Mouse (Mus musculus): Measurements from ENCODE around the gene Tceal5. TPM values are rescaled to one million over a fixed set of nuclear protein-coding genes. Genes with fewer than 3 reads are reported as not detected.

Tceal5 gene
- total RNA-seq, 2 experiments from 2014 or later, result 121 to 151 TPM

DNA sequence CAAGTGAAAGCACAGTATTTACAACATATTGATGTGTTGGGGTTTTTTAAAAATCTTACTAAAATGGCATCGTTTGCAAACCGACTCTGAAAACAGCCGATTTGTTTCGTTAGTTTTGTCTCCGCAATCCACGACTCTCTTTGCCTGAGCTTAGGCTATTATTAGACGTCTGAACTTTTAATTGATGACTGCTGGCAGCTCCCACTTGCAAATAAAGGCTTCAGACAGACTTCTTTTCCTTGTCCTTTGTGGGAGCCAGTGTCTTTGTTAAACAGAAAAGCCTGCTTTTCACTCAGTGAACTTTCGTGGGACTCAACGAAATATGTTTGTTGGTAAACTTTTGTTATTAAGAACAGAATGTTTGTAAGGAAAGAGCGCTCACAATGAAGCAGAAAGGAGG lies 30.9 kb downstream of the Tceal5 start:
- no peak for DNase-seq (ENCODE audit: extremely low spot score in 1 of 2, low spot score in 1 of 2)

DNA sequence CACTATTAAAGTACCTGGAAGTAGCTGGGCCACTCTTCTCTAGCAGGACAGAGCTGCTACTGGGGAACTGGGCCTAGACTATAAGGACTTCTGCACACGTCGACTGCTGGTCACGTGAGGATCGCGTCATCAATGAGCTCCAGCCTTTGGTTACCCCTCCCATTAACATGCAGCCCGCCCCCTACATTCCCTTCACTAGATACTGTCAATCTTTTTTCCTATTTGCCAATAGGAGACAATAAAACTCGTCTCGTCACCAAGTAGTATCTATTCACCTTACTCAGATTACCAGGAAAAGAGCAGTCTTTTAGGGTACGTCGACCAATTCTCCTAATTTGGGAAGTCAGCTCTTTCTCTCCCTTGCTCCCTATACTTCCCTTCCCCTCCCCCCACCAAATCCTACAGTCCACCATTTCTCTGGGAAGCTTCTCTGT lies 31.5 kb downstream of the Tceal5 start, which contains the start of gene Tceal8:
Gene Tceal8, minus strand, starts transcription at position 225 of the 434 bp plus-strand sequence.
- DNase-seq (ENCODE audit: extremely low spot score in 1 of 2, low spot score in 1 of 2), result peak; percentile 28 to 49

DNA sequence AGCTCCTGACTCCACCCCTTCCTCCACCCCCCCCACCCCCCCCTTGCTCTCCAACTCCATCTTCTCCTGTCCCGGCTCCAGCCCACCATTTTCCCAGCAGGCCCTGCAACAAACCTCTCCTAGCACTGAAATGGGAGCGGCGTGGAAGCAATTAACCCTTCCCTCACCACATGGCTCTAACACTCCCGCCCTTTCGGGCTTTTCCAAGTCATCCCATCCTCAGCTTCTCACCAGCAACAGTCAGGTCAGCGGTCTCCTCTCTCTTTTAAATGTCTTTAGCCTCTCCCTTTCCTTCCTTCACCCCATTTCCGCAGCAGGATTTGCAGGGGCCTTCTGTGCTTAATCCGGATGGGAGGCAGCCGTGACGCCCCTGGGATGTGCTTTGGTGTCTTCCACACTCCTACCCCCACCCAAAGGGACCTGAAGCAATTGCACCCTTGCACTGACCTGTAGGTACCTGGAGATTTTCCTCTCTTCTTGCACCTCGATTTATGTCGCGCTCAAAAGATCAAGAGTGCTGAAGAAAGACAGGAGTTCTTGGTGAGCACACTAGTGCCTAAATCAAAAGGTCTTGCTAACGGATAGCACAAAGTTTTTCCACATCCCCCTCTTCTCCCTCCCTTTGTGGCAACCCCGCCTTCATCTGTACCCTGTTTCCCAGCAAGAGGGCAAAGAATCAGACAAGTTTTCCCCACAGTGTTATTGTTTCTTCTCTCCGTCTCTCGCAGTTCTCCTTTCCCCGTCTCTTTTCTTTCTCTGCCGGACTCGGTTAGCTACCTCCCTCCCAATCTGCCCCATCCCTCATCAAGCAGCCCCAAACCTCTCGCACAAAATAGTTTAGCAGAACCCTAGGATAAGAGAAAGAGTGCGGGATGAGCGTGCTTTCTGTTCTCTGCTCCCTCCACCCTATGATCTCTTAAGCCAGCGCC lies 32.2 kb downstream of the Tceal5 start:
- peak; percentile 17 to 18 for DNase-seq (ENCODE audit: extremely low spot score in 1 of 2, low spot score in 1 of 2)

DNA sequence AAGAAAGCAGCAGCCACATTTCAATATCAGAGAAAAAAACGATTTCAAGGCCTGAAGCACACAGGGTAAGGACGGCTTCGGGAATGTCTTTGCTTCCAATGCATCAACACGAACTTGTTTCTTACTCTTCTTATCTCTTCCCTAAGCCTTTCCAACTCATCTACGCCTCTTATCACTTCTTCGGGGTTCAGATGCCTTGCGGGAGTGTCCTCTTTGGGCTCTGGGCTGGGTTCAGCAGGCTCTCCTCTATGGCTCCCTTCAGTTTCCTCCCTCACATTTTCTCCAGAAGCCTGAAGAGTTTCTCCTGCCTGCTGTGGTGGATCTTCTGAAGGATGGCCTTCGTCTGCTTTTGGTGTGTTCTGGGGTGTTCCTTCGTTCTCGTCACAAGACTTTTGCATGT lies 33.1 kb downstream of the Tceal5 start:
- no peak for DNase-seq (ENCODE audit: extremely low spot score in 1 of 2, low spot score in 1 of 2)

Small RNA genes within 50 kb of the gene (microRNA-seq; reads per million reads assigned to microRNA genes)
- 0 reads per million in 2 experiments for gene Mir6383

Other genes with a start within 250 kb of the Tceal5 start
- gene Arxes2, start 210.1 kb downstream of the Tceal5 start, total RNA-seq (2021), result 10 to 100 TPM; 64.8 to 76.9 TPM
- gene Arxes1, start 170.5 kb downstream of the Tceal5 start, total RNA-seq (2021), result 10 to 100 TPM; 40.7 to 46.9 TPM
- gene Bex2, start 135.6 kb downstream of the Tceal5 start, total RNA-seq (2021), result 100 to 1,000 TPM; 365 to 377 TPM
- not detected for gene Nxf3, start 118.6 kb downstream of the Tceal5 start, total RNA-seq (2021)
- 10 to 100 TPM; 21.0 to 22.0 TPM for gene Bex4, start 64.9 kb downstream of the Tceal5 start, total RNA-seq (2021)
- gene Tceal8, start 31.5 kb downstream of the Tceal5 start, total RNA-seq (2021), result 10 to 100 TPM; 36.6 to 42.7 TPM
- gene Tceal7, start 10.9 kb upstream of the Tceal5 start, total RNA-seq (2021), result 1 to 10 TPM in 1 of 2 experiments, under 1 TPM in 1; 0.70 to 1.4 TPM
- 10 to 100 TPM; 64.9 to 73.4 TPM for gene Bex1, start 11.6 kb upstream of the Tceal5 start, total RNA-seq (2021)
- gene Tceal9, start 41.2 kb upstream of the Tceal5 start, total RNA-seq (2021), result 10 to 100 TPM; 88.5 to 93.5 TPM
- gene Bex3, start 66.4 kb upstream of the Tceal5 start, total RNA-seq (2021), result 100 to 1,000 TPM; 317 to 336 TPM

Data from layer of hippocampus, postnatal 25 days (tissue).